Mouse (Mus musculus): Measurements from ENCODE around the gene Olfr824. TPM values are rescaled to one million over a fixed set of nuclear protein-coding genes. Genes with fewer than 3 reads are reported as not detected.
"Not testable (repeated sequence)": the region's sequence is repeated elsewhere in the genome, so short reads cannot be mapped to it uniquely, and the experiment has no call there.

Olfr824 gene
- total RNA-seq (2021): not detected

DNA sequence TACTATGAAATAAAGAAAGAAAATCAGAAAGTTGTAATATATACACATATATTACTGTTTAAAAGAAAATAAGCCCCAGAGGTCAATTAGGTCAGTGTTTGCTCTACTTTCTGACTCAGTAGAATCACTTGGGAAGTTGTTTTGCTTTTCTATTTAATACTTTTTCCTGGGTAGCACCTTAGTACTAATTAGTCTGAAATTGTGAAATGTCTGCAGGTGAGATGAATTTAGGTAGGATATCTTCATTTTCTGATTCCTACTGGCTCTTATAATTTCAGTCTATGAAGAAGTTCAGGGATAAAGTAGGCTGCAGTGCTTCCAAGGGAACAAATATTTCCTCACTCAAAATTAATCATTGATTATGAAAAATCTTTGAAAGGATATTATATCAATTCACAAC, at the start of gene Olfr824:
TSS of gene Olfr824 (minus strand) at position 101 of the 400 bp plus-strand sequence.
- intact Hi-C loops (cut with DNase I); DNase-seq (ENCODE audit: extremely low spot score in 1 of 2, low spot score in 2 of 2): not testable (repeated sequence)

DNA sequence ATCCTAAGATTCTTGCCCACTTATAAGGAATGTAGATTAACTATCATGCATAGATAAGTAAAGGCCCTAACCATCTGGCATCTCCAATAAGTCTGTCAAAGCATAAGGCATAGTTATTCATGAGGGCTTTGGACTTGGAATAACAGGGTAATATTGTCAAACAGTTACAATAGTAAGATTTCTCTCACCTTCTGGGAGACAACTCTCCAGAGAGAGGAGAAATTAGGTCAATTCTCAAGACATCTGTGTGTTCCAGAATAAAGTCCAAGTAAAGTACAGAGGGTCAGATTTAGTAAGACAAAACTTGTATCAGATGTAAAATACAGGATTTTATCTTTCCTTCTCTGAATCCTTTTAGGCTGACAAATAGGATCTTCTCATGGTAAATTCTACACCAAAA, 36.9 kb upstream of the Olfr824 start, which contains the start of gene Olfr825:
TSS of gene Olfr825 (minus strand) at position 101 of the 400 bp plus-strand sequence.
- DNase-seq (ENCODE audit: extremely low spot score in 1 of 2, low spot score in 2 of 2): no peak
- intact Hi-C loops (cut with DNase I): no loop called here

DNA sequence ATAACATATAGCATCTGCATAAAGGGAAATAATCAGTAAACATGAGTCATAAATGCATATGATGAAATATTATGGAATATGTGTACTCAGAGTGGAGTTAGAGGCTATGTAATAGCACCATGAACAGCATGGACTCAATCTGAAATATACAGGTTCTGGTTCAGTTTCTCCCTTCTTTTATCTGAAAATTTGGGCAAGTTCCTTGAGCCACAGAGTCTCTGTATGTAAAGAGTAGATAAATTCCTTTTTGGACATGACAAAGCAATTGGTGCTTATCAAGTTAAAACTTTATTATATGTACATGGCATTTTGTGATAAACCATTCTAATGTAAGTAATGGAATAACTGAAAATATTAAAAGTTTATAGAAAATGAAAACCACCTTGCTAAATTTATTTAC, 35.4 kb upstream of the Olfr824 start:
- intact Hi-C loops (cut with DNase I): no loop called here
- DNase-seq (ENCODE audit: extremely low spot score in 1 of 2, low spot score in 2 of 2): no peak

DNA sequence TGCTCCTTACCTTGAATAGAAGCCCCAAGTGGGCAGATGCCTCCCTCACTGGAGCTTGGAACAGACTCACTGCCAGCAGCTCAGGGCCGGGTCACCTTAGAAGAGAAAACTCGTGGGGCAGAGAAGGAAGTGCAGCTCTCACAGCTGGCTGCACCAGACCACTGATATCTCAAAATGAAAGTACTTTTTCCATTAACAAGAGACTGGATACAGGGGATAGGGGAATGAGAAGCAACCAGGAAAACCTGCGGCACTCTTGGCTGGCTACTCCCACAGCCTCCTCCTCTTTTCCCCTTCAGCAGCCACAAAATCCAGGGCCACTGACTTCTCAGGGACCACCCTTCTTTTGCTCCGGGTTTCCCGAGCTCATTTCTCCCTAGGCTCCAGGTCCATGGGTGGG, 14.3 kb upstream of the Olfr824 start:
- DNase-seq (ENCODE audit: extremely low spot score in 1 of 2, low spot score in 2 of 2): no peak
- intact Hi-C loops (cut with DNase I): no loop called here

DNA sequence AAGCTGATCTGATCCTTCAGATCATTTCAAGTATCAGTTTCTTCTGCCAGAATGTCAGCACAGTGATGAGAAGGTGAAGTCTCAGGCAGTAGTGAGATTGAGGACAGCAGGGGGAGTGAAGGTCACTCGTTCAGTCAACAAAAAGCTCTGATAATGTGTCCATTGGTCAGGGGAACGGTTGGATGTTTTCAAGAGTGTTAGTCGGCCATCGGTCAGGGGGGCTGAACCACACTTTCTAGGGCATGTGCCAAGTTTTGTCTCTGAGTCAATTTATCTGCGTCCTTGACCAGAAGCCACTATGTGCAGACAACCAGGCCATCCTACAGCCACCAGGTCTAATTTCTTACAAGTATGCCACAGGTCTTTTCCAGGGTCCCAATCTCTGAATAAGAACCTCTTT, 12.7 kb upstream of the Olfr824 start:
- intact Hi-C loops (cut with DNase I): not testable (repeated sequence)

DNA sequence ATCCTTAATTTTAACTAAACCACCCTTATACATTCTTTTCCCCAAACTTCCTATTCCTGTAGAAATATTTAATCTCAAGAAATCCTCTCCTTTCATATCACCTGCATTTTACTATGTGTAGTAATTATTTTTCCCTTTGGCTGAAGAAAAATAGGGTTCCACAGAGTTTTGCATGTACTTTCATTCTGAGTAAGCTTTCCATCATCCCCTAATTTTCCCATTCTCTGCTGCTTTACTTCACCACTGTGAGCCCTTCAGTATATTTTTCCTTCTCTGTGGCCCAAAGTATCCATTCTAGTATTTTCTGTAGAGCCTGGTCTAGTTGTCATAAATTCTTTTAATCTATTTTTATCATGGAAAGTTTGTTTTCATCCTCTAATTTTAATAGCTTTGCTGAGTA, 5.0 kb upstream of the Olfr824 start:
- intact Hi-C loops (cut with DNase I): no loop called here

More for the DNA sequence above, 12.7 kb upstream of the Olfr824 start:
- not testable (repeated sequence) for DNase-seq (ENCODE audit: extremely low spot score in 1 of 2, low spot score in 2 of 2)

GRCm38 (mm10) chr10:130116045-130116444, 13.8 kb downstream of the Olfr824 start:
- DNase-seq (ENCODE audit: extremely low spot score in 1 of 2, low spot score in 2 of 2); intact Hi-C loops (cut with DNase I): not testable (repeated sequence)

More for the DNA sequence above, 5.0 kb upstream of the Olfr824 start:
- no peak for DNase-seq (ENCODE audit: extremely low spot score in 1 of 2, low spot score in 2 of 2)

DNA sequence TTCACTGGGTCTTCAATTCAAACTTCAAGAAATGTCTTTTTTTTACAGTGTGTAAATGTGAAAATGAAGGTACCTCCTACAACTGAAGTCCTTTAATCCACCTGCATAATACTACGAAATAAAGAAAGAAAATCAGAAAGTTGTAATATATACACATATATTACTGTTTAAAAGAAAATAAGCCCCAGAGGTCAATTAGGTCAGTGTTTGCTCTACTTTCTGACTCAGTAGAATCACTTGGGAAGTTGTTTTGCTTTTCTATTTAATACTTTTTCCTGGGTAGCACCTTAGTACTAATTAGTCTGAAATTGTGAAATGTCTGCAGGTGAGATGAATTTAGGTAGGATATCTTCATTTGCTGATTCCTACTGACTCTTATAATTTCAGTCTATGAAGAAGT, 14.5 kb downstream of the Olfr824 start, which contains the start of gene Olfr823:
TSS of gene Olfr823 (minus strand) at position 101 of the 400 bp plus-strand sequence.
- DNase-seq (ENCODE audit: extremely low spot score in 1 of 2, low spot score in 2 of 2); intact Hi-C loops (cut with DNase I): not testable (repeated sequence)

DNA sequence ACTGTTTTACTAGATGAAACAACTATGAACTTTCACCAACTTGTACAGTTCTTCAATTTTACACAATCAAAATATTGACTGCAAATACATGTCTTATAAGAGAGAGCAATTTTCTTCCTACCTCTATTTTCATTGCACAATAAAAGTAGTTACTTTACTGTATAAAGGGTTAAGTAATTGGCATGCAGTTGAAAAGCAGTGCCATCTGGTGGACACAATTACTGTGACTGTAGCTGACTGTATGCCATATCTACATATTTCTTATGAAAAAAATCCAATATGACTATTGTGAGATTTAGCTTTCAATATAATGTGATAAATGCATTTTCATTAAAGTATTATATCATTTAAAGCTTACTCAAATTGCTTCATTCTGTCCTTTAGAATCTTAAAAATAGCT, 33.7 kb downstream of the Olfr824 start:
- intact Hi-C loops (cut with DNase I): loop anchor here (10.0 kb wide), 1 partner anchor 541 kb away; no protein-coding TSS in a partner anchor

DNA sequence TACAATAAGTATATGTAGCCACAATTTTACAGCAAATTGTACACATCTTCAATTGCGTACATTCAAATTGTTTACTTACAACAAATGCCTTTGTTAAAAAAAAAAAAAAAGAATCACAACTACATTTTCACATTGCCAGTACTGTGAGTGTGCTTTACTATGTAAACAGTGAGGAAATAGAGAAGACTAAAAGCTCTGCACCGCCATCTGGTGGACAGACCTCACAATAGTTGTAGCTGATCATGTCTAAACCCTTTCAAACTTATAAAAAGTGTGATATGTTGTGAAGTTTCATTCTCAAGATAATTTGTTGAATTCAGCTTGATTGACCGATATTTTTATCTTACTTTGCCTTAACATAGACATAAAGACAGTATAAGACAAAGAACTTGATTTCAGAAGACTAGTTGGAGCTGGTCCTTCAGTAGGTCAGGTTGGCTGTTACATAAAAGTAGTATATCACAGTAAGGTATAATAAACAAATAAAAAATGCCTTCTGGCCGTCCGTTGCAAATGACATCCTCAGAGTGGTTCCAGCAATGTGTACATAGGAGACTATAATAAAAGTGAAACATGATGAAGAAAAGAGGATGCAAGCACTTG, 36.9 kb downstream of the Olfr824 start:
- intact Hi-C loops (cut with DNase I): loop anchor here (2.0 to 10.0 kb wide), 2 partner anchors 538 to 1066 kb away; no protein-coding TSS in a partner anchor
- DNase-seq (ENCODE audit: extremely low spot score in 1 of 2, low spot score in 2 of 2): peak; percentile 56 to 59

More for the DNA sequence above, 33.7 kb downstream of the Olfr824 start:
- DNase-seq (ENCODE audit: extremely low spot score in 1 of 2, low spot score in 2 of 2): no peak

Other genes with a start within 250 kb of the Olfr824 start
- gene Olfr815, start 224.1 kb downstream of the Olfr824 start, total RNA-seq (2021): not detected
- gene Olfr816, start 214.4 kb downstream of the Olfr824 start, total RNA-seq (2021): not detected
- gene Olfr818, start 180.9 kb downstream of the Olfr824 start, total RNA-seq (2021): not detected
- gene Olfr819, start 162.7 kb downstream of the Olfr824 start, total RNA-seq (2021): not detected
- not detected for gene Olfr247, start 153.9 kb downstream of the Olfr824 start, total RNA-seq (2021)
- gene Gm10310, start 144.9 kb downstream of the Olfr824 start, total RNA-seq (2021): not detected
- gene Olfr820, start 117.4 kb downstream of the Olfr824 start, total RNA-seq (2021): not detected
- not detected for gene Olfr821, start 99.7 kb downstream of the Olfr824 start, total RNA-seq (2021)
- gene Olfr822, start 58.8 kb downstream of the Olfr824 start, total RNA-seq (2021): not detected
- gene Olfr823, start 14.6 kb downstream of the Olfr824 start, total RNA-seq (2021): not detected
- gene Olfr825, start 36.8 kb upstream of the Olfr824 start, total RNA-seq (2021): not detected
- gene Olfr826, start 54.2 kb upstream of the Olfr824 start, total RNA-seq (2021): not detected
- gene Olfr827, start 84.4 kb upstream of the Olfr824 start, total RNA-seq (2021): not detected
- gene Neurod4, start 150.2 kb upstream of the Olfr824 start, total RNA-seq (2021): under 1 TPM in 1 of 2 experiments, not detected in 1; 0.19 TPM
- gene Tespa1, start 192.9 kb upstream of the Olfr824 start, total RNA-seq (2021): 1 to 10 TPM; 1.8 to 2.4 TPM

All from left cerebral cortex, postnatal 10 days (tissue).